8 mouse cellular contexts compared by ENCODE assay signal in the genomic region with DNA sequence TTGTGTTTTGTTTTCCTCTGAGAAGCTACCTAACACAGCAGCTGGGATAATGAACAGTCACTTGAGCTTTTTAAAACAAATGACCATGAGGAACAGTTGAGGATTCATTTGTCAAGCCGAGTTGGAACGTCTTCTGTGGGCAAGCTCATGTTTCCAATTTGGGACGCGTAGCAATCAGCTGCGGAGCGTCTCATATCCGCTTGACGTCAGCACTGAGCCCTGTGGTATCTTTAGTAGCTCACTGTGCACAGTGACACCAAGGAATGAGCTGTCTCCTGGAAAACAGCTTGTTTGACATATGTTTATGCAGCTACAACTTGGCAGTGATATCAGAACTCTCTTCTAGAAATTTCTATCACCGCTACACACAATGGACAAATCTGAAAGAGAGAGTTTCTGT. TPM values are rescaled to one million over a fixed set of nuclear protein-coding genes. Genes with fewer than 3 reads are reported as not detected.
DNase-seq lines count a peak whose midpoint lies in the region; ATAC-seq lines count a peak whose summit lies in the region.
"Had no signal": no experiment of that assay in that cellular context is flagged by ENCODE, and none has a peak within 500 bp of the region (broad histone marks: within the 10 kb centered on the region; RNA-seq: fewer than 3 reads in every experiment).

No protein-coding gene starts in this region.

- ATAC-seq in intestine, embryonic 16.5 days: no peak

- no peak overlapping the region for H3K4me3 ChIP-seq in brown adipose tissue, adult 24 weeks (ENCODE audit: insufficient read depth, low read depth, low read length)
- no peak overlapping the region for H3K4me3 ChIP-seq in intestine, embryonic 16.5 days (ENCODE audit: low read length)
- H3K4me3 ChIP-seq: limb, embryonic 15.5 days had no signal

- no peaks in the 10 kb centered on the region for H3K27me3 ChIP-seq in intestine, embryonic 16.5 days (replicated peaks; ENCODE audit: control insufficient read depth, insufficient read depth, low read length)
- H3K27me3 ChIP-seq: limb, embryonic 15.5 days had no signal

- no peaks in the 10 kb centered on the region for H3K36me3 ChIP-seq in intestine, embryonic 16.5 days (ENCODE audit: control insufficient read depth, insufficient read depth, low read length)
- H3K36me3 ChIP-seq: limb, embryonic 15.5 days had no signal

- peak; percentile 68 for DNase-seq in adrenal gland, adult 8-10 months
- DNase-seq in gastrocnemius, adult 18-20 months (ENCODE audit: low spot score): peak; percentile 90
- peak; percentile 44 to 56 for DNase-seq in kidney, adult 8-10 months
- DNase-seq in lung, adult 18-20 months: peak; percentile 66 to 82
- no peak for DNase-seq in thymus, postnatal 10 days (ENCODE audit: low spot score in 2 of 2)

- no peak overlapping the region for H3K9ac ChIP-seq in intestine, embryonic 16.5 days (ENCODE audit: low read depth, low read length)
- H3K9ac ChIP-seq: limb, embryonic 15.5 days had no signal

- no peaks in the 10 kb centered on the region; the same call in 1 of the 2 replicates for H3K9me3 ChIP-seq in intestine, embryonic 16.5 days (ENCODE audit: control insufficient read depth, low read length)
- H3K9me3 ChIP-seq: limb, embryonic 15.5 days had no signal

- 63% methylated on average over 9 of the region's 9 CpGs for WGBS in intestine, embryonic 16.5 days

- no peak overlapping the region for H3K4me2 ChIP-seq in intestine, embryonic 16.5 days (ENCODE audit: low read depth, low read length)
- H3K4me2 ChIP-seq: limb, embryonic 15.5 days had no signal

- H3K27ac ChIP-seq in brown adipose tissue, adult 24 weeks (replicated peaks; ENCODE audit: low read depth, low read length): peak overlapping the region; percentile 92
- H3K27ac ChIP-seq in intestine, embryonic 16.5 days (ENCODE audit: low read length): no peak overlapping the region
- H3K27ac ChIP-seq: limb, embryonic 15.5 days had no signal

- peaks cover 13% of the 10 kb centered on the region for H3K4me1 ChIP-seq in brown adipose tissue, adult 24 weeks (ENCODE audit: control insufficient read depth, insufficient read depth, insufficient read length, low read length)
- H3K4me1 ChIP-seq in intestine, embryonic 16.5 days (ENCODE audit: control insufficient read depth, insufficient read depth, low read length): peaks cover 3% of the 10 kb centered on the region
- H3K4me1 ChIP-seq: limb, embryonic 15.5 days had no signal

RNA-seq across cellular contexts. Expression of a gene that starts 25.4 kb away (rescaled TPM):
- total RNA-seq in adrenal gland, adult 8-10 months (2022): 10 to 100 TPM; 41.5 to 55.0 (median 44.9) TPM
- polyA plus RNA-seq in brown adipose tissue, adult 24 weeks (2012; ENCODE audit: insufficient read depth, insufficient read length, missing spikeins): 30.8 and 34.9 TPM in 2 replicates
- total RNA-seq in gastrocnemius, adult 18-20 months (2021): 100 to 1,000 TPM; 143 to 161 TPM
- 28.9 and 29.5 TPM in 2 replicates for polyA plus RNA-seq in intestine, embryonic 16.5 days (2015; fragmentation: Nextera tagmentation; extraction: Ambion mirVana)

RNA-seq across cellular contexts. Expression of a gene that starts 35.5 kb away (rescaled TPM):
- 100 to 1,000 TPM in 2 of 4 experiments, 10 to 100 TPM in 2; 48.1 to 255 (median 118) TPM for total RNA-seq in adrenal gland, adult 8-10 months (2022)
- polyA plus RNA-seq in brown adipose tissue, adult 24 weeks (2012; ENCODE audit: insufficient read depth, insufficient read length, missing spikeins): not detected in 2 replicates
- 1 to 10 TPM in 1 of 2 experiments, under 1 TPM in 1; 0.43 to 3.9 TPM for total RNA-seq in gastrocnemius, adult 18-20 months (2021)
- polyA plus RNA-seq in intestine, embryonic 16.5 days (2015; fragmentation: Nextera tagmentation; extraction: Ambion mirVana): 3.8 and 5.4 TPM in 2 replicates

RNA-seq across cellular contexts. Expression of a gene that starts 58.5 kb away (rescaled TPM):
- 100 to 1,000 TPM in 2 of 4 experiments, 10 to 100 TPM in 2; 75.8 to 109 (median 89.6) TPM for total RNA-seq in adrenal gland, adult 8-10 months (2022)
- 31.0 and 33.4 TPM in 2 replicates for polyA plus RNA-seq in brown adipose tissue, adult 24 weeks (2012; ENCODE audit: insufficient read depth, insufficient read length, missing spikeins)
- 10 to 100 TPM; 71.6 to 89.3 TPM for total RNA-seq in gastrocnemius, adult 18-20 months (2021)
- polyA plus RNA-seq in intestine, embryonic 16.5 days (2015; fragmentation: Nextera tagmentation; extraction: Ambion mirVana): 10.9 TPM in 2 replicates

Comparison
In these comparisons a context has a peak if more than half of its experiments do, and no peak if none do; other contexts are left out.
1. DNase-seq: peak in adrenal gland, adult 8-10 months (single experiment), gastrocnemius, adult 18-20 months (single experiment), kidney, adult 8-10 months (2 of 2) and lung, adult 18-20 months (2 of 2); none in thymus, postnatal 10 days (0 of 2).
2. RNA of a gene that starts 35.5 kb away (total RNA-seq): 48.1 to 255 TPM in adrenal gland, adult 8-10 months; 0.43 to 3.9 TPM in gastrocnemius, adult 18-20 months; every median in the first group is over 4 times any median in the second.